Mouse (Mus musculus) brain, embryonic 14.5 days (tissue): ENCODE measurements around the gene Mgst3.

Experiments
- CTCF ChIP-seq: fragments of 200-500 bp; IDR thresholded peaks from 2 replicates; pipeline ENCODE4 v1.5.1; 2012; ENCODE audit warnings: inconsistent platforms, mild to moderate bottlenecking, moderate library complexity, borderline replicate concordance; ENCODE audit not compliant: insufficient read depth, insufficient read length; ENCODE audit errors: extremely low read depth
- POLR2A ChIP-seq: fragments of 200-500 bp; IDR thresholded peaks from 2 replicates; pipeline ENCODE4 v1.6.1; 2012; ENCODE audit warnings: mild to moderate bottlenecking, inconsistent platforms, borderline replicate concordance; ENCODE audit not compliant: poor library complexity, insufficient read depth, insufficient read length, severe bottlenecking; ENCODE audit errors: extremely low read depth

- TF ChIP-seq POLR2A = no peak
- TF ChIP-seq CTCF = no peak
These were observed 16.0 kb upstream of the Mgst3 start for GRCm38 (mm10) chr1:167409601-167410000.
